Mouse (Mus musculus): ENCODE data around the gene H2-T23.
A peak's percentile ranks its signal among the peaks of the same experiment; 100 is the strongest.

The H2-T23 gene

DNA sequence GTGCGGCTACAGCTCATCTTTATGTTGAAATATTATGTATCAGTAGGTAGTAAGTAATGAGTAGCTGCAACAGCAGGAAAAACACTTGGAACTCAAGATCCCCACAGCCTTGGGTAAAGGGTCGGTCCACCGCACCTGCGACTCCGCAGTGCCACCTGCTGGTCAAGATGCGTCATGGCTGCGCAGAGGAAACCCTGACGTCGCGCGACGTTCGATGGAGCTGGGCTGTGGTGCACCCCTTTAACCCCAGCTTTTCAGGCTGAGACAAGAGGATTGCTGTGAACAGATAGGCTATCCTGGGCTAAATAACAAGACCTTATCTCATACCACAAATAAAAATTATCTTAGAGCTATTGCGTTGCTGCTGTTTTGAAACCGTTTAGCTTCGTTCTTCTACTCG is 39.0 kb downstream of the H2-T23 start:
- peak; percentile 66 to 76 for DNase-seq (ENCODE audit: low spot score in 2 of 2)

DNA sequence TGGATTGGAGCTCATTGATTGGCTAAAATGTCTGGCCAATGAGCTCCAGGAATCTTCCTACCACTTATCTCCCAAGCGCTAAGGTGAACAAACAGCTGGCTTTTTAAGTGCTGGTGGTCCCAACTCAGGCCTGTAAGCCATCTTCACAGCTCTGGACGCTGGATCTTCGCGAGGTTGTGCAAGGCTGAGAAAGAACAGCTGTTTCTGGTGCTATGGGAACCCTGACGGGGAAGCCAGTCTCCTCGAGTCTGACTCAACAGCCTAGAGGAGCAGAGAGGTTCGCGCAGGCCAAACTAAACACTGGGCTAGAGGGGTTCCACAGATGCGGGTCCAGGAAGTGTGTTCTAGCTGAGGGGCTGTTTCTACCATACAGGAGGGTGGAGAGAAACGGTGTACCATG is 40.9 kb downstream of the H2-T23 start:
- no peak for DNase-seq (ENCODE audit: low spot score in 2 of 2)

DNA sequence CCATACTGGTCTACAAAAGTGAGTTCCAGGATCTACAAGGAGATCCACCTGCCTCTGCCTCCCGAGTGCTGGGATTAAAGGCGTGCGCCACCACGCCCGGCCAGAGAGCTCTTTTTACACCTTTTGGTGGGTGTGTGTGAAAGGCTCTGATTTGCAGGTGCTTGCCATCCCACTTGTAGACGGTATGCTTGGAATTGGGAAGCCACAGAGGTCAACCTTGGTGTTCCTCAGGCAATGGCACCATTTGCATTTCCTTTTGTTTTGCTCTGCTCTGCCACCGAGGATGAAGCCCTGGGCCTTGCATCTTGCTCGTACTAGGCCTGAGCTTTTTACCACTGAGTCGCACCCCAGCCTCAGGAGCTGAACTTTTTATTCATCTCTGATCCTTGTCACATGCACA is 50.9 kb downstream of the H2-T23 start:
- no peak for DNase-seq (ENCODE audit: low spot score in 2 of 2)

DNA sequence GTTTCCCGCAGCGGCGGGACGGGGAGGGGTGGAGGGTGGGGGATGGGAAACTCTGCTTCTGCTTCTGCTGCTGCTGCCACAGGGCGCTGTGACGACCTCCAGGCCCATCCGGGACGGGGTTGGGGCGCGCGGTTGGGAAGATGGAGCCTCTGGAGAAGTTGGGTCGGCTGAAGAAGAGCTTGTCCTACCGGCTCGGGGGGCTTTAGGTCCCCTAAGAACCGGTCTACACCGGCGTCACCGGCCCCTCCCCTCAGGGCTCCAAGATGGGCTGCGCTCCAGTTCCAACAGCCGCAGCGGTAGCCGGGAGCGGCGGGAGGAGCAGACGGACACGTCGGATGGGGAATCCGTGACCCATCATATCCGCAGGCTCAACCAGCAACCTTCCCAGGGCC is 52.3 kb downstream of the H2-T23 start:
- DNase-seq (ENCODE audit: low spot score in 2 of 2) = peak in 1 of 2 experiments; percentile 52

Data from cerebellum, postnatal 4 days (tissue).